Mouse (Mus musculus) spleen, adult 2 months (tissue): ENCODE data around the gene Spint1.

Experiments used
- CTCF ChIP-seq: fragments of 200-500 bp; IDR thresholded peaks from 2 replicates; pipeline ENCODE4 v1.5.1; 2011; ENCODE audit warnings: mild to moderate bottlenecking, inconsistent platforms; ENCODE audit not compliant: insufficient read depth, insufficient read length, insufficient replicate concordance; ENCODE audit errors: extremely low read depth
- POLR2A ChIP-seq: fragments of 200-500 bp; IDR thresholded peaks from 2 replicates; pipeline ENCODE4 v1.6.1; 2011; ENCODE audit warnings: low read depth, low read length, inconsistent platforms

DNA sequence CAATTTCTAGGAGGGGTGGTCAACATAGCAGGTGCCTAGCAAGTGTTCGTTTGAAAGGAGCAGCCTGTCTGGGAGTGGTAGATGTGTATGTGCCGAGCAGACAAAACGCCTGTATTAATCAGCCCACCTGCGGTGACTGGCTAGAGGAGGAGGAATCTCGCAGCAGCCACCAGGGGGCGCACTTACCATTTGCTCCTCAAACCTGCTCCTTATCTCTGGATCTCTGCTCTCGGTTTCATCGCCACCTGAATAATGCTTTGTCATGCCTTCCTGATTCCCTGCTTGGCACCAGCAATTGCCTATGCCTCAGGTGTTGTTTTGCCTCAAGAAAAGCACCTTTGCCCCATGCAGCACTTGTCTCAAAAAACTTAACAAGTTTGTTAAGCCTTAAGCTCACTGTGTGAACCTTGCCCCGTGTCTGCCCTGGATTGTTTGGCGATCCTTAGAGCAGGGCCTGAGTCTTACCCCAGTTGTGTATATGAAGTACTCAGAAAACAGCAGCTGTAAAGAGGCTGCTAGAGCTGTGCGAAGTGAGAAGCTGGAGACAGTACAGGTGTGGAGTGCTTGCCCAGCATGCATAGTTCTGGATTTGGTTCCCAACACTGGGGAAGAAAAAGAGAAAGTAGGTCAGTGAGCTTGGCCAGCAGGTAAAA lies 13.8 kb downstream of the Spint1 start:
- TF ChIP-seq CTCF (peak; percentile 93), POLR2A (no peak)
